Mouse (Mus musculus) gastrocnemius, postnatal 36 days (tissue): ENCODE data around the gene Acot12. TPM values are rescaled to one million over a fixed set of nuclear protein-coding genes. Genes with fewer than 3 reads are reported as not detected.

Source experiments
- DNase-seq, 2 experiments: peaks; one replicate each; pipeline ENCODE4 v3.0.0; 2022
- intact Hi-C: fragments of 180-260 bp; cut with DNase I; formaldehyde crosslinking; loops from one replicate; pipeline ENCODE4 v1.15.1; 2025
- long read RNA-seq, 2 experiments: library from polyadenylated mRNA; stranded (forward); transcript quantifications; one replicate each; pipeline ENCODE4 v2.0.0; 2021
- total RNA-seq, 2 experiments: library from RNA; stranded (reverse); gene quantifications; 2 replicates each; pipeline ENCODE4 v1.2.3; 2021

The Acot12 gene
- total RNA-seq, result not detected
- long read RNA-seq, experiment 1, result 0 reads
- long read RNA-seq, experiment 2, result 0 reads

DNA sequence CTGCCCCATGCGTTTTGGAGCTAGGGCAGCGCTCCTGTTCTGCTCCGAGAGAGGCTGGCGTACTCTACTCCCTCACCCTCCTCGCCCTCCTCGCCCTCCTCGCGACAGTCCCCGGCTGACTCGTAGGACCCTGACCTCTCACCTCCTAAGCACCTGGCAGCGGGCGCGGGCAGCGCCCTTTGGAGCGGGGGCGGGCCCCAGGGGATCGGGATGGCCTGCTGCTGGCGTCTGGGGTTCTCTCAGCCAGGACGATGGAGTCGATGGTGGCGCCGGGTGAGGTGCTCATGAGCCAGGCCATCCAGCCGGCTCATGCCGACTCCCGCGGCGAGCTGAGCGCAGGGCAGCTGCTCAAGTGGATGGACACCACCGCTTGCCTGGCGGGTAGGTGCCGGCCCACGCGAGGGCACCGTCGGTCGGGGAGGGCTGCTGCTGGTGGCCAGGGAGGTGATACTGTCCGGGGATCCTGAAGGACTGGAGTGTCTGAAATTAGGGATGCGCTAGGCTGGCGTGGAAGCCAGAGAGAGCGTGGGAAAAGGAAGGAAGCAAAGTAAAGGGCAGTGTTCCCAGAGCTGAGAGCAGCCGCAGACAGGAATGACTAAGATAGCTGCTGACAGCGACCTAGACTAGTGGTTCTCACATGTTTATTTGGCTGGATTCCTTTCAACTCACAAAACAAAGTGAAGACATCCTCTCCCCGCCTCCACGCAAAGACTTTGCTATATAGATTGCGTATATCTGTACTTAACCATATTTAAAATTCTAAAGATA is at the start of gene Acot12:
Gene Acot12, plus strand, starts transcription at position 233 of the 768 bp plus-strand sequence.
- intact Hi-C loops, result no loop called here
- DNase-seq, result peak; percentile 10 to 23

DNA sequence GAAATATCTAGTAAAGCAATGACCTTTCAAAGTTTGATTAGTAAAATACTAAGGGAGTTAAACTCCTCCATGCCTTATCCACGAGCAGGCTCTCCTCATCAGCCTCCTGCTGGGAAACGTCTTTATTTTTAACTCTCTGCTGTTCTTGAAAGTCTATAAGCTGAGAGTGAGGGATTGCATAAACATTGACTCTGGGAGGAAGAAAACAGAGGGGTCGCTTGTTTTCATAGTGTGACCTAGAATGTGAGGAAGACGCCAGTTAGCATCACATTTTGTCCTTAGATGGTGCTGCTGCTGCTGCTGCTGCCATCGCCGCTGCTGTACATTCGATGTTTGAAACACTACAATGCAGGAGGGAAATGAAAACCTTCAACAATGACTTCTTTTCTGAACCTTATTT is 47.7 kb upstream of the Acot12 start:
- intact Hi-C loops, result no loop called here
- no peak for DNase-seq

DNA sequence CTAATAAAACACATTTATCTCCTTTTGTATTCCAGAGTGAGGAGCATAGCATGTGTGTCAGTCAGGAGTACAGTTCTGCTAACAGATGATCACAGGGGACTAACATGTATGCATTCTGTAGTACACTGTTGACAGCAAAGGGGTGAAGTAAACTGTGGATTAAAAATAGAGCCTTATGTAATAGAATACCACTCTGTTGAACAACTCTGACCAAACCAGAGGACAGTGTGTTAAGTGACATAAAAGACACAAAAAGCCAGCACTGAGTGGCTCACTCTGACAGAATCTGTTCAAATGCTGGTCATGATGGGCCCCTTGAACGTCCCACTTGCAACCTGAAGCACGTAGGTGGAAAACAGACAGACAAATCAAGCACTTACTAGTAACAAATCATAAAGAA is 45.9 kb upstream of the Acot12 start:
- DNase-seq, result no peak
- intact Hi-C loops, result no loop called here

DNA sequence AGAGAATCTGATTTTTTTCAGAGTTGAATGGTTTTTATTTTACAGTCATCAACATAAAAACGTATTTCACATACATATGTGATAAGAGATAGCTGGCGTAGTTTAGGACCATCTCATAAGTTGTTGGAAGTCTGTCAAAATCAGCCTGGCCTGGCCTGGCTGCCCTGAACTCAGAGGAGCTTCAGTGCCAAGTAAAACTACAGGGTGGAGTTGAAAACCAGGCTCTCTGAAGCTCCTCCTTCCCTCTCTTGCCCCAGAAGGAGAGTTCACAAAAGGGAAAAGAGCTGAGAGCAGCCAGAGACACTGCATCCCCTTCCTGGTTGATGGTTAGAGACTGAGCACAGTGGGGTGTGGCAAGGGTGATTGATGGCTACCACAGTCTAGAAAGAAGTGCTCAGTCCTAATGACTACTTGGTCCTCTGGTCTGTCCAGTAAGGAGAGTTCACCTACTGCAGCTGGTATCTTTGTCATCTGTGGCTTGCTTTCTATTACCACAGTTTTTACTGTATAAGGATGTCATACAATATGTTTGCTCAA is 45.1 kb upstream of the Acot12 start:
- intact Hi-C loops, result no loop called here
- DNase-seq, result no peak

DNA sequence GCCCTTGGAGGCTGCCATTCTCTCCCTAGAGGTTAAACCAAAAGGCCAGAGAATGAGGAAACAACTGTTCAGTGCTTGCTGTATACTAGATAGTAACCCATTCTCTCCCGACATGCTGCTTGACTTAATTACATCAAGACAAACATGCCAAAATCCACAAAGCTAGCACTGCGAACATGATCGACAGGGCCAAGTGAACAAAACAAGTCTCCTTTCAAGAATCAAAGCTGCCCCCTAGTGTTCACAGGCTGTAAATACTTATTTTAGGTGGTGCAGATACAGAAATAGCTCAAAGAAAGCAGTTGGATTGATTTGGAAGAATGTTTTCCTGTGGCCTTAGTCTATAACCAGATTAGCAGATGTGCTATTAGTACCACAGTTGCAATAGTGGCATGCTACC is 44.3 kb upstream of the Acot12 start:
- DNase-seq, result peak in 1 of 2 experiments; percentile 20
- intact Hi-C loops, result no loop called here

DNA sequence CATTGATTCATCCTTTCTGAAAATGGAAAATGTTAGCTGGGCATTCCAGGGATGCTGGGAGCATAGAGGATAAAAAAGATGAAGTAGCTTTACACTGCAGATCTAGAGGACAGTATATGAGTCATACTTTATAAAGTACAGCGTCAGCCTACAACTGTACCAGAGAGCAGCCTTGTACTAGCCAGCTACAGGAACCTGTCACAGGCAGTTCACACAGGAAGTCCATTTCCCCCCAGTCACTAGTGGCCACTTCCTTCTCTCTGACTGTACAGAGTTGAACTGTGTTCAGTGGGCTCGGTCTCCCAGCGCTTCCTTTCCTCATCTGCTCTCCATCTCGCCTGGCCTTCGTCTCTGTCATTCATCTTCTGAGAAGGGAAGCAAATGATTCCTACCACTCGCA is 39.0 kb upstream of the Acot12 start:
- DNase-seq, result no peak
- intact Hi-C loops, result no loop called here

DNA sequence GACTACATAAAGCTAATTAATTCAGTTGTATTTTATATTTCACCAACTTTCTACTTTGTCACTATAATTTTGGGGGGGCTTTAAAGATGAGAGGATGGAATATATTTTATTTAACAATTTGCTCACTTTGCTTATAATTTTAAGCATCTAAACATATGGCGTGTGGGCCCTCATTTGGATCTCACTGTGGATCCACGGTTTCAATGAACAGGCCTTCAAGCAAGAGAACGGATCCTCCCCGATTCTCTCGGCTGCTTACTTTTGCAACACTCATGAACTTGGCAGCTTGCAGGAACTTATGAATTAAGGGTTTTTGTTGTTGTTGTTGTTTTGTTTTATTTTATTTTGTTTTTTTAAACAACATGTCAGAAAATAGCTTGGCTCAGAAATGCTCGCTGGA is 21.8 kb upstream of the Acot12 start:
- intact Hi-C loops, result no loop called here

DNA sequence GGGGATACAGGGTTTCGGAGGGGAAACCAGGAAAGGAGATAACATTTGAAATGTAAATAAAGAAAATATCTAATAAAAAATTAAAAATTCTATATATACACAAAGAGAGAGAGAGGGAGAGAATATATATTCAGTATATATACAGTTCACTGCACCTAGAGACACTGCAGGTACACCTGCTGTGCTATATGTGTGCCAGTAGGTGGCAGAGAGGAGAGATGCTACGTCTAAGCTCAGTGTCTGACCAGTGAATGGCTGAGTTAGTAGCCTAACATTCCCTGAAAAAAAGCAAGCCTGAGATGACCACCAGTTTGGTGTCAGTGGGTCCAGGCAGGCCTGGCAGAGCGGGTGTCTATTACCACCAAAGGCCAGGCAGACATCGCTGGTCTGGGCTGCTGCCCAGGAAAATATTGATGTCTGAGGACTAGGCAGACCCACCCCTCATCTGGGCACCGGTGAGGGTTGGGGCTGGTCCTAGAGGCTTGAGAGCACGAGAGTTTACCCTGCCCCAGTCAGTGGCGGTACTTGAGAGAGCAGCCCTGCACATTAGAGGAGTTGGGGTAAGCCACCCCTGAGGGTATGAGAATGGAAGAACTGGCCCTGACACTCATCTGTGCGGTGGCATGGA is 18.1 kb upstream of the Acot12 start:
- intact Hi-C loops, result no loop called here
- no peak for DNase-seq

More for the DNA sequence above, 21.8 kb upstream of the Acot12 start:
- no peak for DNase-seq

DNA sequence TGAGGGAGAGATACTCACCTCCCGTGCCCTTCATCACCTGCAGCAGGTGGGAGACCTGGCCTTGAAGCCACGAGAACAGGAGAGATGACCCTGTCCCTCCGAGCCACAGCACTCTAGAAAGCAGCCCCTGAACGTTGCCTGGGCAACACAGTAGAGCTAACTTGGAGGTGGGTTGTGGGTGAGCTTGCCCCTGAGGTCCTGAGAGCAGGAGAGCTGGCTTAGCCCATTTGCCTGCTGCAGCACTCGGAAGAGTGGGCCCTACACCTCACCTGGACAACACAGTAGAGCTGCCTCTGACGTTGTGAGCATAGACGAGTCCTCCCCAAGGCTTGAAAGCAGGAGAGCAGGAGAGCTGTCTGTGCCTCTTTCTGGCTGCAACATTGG is 17.6 kb upstream of the Acot12 start:
- intact Hi-C loops, result no loop called here

DNA sequence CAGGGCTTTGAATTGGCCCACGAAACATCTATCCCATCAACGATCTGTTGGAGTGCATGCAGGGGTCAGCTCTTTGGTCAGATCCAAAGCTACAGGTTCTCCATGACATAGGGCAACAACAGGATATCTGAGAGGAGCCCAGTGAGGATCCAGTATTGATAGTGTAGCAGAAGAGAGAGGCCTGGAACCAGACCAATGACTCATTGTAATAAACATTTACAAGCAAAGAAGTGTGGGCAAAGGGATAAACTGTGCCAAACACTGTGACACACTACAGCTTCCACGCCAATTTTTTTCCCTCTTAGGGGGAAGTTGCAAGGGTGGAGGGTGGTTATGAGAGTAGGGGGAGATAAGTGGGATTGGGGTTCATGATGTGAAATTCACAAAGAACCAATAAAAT is 17.1 kb upstream of the Acot12 start:
- DNase-seq, result no peak
- intact Hi-C loops, result no loop called here

More for the DNA sequence above, 17.6 kb upstream of the Acot12 start:
- DNase-seq, result no peak

DNA sequence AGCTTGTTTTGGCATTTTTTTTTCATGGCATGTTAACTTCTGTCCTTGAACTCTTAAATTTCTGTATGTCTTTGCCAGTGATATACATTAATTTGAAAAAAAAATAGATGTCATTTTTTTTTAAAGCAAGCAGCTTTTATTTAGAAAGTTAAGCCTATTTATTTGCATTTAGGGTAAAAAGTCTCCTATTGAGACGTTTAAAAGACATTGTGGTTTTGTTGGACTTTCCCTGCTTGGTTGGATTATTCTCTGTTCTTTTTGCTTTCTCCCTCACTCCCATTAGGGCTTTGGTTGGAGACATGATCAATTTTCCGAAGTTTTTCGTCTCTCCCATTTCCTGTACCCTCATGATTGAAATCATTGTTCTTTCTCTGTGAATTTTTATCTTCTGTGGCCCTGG is 16.2 kb upstream of the Acot12 start:
- no peak for DNase-seq
- intact Hi-C loops, result no loop called here

DNA sequence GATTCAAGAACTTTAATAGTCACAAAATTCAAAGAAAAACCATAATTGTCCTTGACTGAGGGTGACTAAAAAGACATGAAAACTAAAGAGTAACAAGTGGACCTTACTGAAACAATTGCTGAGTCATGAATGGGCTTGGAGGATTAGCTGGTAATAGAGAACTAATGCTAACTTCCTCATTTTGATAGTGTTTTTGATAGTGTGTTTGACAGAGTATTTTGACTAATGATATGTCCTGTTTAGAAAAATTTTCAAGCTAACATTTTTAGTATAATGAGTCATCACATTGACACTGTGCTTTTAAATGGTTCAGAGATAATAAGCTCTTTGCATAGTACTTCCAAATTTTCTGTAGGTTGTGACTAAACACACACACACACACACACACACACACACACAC is 13.4 kb upstream of the Acot12 start:
- no peak for DNase-seq
- intact Hi-C loops, result no loop called here

DNA sequence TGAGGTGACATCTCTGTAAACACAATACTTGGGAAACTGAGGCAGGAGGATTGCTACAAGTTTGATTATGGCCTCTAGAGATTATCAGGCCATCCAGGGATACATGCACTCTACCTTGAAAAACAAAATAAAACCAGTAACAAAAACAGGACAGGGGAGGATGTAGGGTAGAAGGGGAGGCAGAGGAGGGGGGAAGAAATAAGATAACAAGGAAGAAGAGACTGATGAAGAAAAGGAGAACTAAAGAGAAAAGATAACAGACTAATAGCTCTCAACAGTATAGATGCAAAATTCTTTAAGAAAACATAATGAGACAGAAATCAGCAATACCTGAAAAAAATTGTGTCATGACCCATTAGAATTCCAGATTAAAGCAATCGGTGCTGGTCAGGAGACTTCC is 4.1 kb upstream of the Acot12 start:
- intact Hi-C loops, result no loop called here
- DNase-seq, result no peak

DNA sequence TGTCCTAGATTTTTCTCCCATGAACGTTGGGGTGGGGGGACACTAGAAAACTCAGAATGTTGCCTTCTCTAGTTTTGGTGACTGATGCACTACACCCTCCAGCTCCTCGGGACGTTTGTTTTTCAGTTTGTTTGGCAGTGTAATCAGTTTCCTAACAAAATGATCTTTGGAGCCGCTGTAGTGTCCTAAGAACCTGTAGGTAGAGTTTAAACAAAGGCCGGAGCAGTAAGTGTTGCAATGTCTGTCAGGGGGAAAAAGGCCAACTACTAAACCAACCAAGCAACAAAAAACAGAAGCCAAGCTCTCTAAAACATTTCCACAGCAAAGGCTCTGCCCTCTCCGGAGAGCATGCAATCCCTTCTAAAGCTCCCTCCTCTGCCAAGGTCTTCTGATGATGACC is 461 bp upstream of the Acot12 start:
- intact Hi-C loops, result no loop called here
- no peak for DNase-seq

DNA sequence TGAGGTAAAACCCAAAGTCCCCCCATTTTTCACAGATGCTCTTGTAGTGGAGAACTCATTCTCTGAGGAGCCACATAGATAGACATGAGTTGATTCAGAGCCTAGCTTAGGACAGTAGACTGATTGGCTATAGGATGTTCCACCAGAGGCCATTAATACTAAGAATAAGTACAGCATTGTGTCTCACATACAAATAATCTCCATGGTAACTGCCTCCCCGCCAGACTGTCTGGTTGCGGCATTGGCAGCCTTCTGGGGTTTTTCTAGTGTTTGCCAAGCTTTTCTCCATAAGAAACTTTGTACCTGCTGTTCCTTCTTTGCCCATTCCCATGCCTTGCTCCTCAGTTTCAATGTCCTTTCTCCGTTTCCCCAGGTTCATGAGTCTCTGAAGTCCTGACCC is 1.9 kb downstream of the Acot12 start:
- intact Hi-C loops, result no loop called here
- no peak for DNase-seq

DNA sequence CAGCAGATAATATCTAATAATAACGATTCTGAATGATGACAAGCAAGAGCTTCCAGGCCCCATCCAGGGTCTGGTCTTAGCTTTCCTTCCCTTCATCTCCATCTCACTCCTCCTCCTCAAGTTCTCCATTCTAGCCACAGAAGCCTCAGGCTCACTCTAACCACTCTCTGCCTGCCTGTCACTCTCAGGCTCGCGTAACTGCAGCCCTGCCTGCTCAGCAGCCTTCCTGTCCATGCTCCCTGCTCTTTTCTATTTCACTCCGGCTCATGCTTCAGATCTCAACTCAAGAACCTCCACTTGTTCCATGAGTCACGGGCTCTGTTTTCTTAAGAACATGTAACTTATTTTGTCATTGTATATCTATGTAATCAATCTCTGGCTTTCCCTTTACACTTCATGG is 5.2 kb downstream of the Acot12 start:
- intact Hi-C loops, result no loop called here
- DNase-seq, result no peak

DNA sequence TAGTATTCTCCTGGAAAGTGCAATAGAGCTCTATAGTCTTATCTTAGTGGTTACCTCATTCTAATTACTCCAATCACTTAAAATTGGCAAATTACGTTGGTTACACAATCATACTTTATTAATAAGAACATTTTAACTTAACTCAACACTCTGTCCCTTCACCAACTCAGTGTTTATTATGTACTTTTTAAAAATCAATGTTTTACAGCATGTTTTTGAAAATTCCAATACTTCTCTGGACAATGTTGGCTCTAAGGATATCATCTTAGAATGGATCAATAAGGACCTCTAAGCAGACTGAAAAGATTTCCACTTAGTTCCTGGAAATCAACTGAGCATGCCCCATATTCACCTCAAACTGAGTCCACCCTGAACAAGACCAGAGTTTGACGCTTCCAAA is 7.1 kb downstream of the Acot12 start:
- no peak for DNase-seq
- intact Hi-C loops, result no loop called here

DNA sequence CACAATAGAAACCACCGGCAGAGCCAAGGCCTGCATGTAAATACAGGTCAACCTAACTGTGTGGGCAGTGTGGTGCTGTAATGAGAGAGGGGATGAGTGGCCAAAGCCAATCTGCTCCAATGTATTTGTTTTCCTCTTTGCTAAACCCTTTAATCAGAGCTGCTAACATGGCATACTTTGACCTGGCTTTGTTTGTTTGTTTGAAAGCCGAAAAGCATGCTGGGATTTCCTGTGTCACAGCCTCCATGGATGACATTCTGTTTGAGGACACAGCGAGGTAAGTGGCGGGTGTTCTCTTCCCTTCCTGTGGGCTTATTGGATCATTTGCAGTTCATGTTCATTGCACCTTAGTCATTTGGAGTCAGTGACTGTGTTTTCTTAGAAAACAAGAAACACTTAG is 8.7 kb downstream of the Acot12 start:
- DNase-seq, result no peak
- intact Hi-C loops, result no loop called here

DNA sequence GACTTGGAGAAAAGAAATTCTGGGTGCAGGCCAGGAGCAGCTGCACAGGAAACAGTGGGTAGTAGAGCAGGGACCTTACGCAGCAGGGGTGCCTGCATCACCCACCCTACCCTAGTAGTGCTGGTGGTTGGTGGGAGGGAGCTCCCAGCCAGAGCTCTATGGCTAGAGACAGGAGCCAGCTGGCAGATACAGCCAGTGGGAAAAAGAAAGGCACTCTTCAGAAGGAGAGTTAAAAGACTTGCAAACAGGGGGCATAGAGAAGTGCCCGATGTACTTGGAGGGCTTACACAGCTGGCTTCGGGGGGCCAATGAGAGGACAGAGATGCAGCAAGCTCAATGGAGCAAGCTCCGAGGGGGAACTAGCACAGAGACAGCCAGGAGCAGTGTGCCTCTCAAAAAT is 12.4 kb downstream of the Acot12 start:
- intact Hi-C loops, result no loop called here
- no peak for DNase-seq

DNA sequence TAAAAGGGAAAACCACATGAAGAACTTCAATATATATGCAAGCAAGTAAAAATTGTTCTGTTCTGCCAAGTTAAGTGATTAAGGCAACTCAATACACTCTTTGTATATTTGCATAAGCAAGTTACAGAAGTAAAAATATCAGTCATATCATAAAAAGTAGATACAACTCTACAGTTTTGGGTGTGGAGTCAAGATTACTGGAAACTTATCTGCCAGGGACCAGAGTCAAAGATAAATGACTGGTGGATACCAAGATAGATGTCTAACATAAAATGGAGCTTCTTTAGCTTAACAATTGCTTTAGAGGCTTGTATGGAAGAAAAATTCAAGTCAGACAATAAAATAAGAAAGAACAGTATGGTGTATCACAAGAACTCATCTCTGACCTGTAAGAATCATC is 13.4 kb downstream of the Acot12 start:
- intact Hi-C loops, result no loop called here
- no peak for DNase-seq

DNA sequence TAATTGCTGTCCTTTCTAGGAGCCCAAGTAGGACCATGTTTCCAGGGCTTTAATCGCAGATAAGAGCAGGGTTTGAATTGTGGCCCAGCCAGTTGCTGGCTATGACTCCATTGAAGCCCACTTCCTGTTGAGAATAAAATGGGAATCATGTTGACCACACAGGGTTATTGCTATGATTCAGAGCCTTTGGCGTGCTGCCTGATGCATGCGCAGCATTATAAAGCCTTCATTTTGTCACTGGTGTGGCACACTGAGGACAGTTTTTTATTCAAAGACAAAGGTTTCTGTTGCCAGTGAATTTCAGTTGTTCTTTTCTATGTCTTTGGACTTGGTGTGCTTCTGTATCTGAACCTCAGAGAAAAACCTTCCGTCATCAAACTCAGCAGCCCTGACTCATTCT is 14.9 kb downstream of the Acot12 start:
- no peak for DNase-seq
- intact Hi-C loops, result no loop called here
